Mouse (Mus musculus) heart, embryonic 11.5 days (tissue): ENCODE results near the gene Snd1. TPM values are rescaled to one million over a fixed set of nuclear protein-coding genes. Genes with fewer than 3 reads are reported as not detected.

Source experiments
- ATAC-seq: fragments of 200-750 bp; cut with Nextera tagmentation; replicated peaks from 2 replicates; pipeline ENCODE4 v1.8.0; 2017; ENCODE audit warnings: moderate library complexity; ENCODE audit not compliant: insufficient number of reproducible peaks, low FRiP score, low TSS enrichment
- H3K27ac ChIP-seq: fragments of 300-500 bp; sonication (generic); 2 replicates; pipeline ENCODE4 v1.5.1; 2014; ENCODE audit warnings: mild to moderate bottlenecking, low read depth, low read length
- H3K27me3 ChIP-seq: fragments of 300-500 bp; sonication (generic); 2 replicates; pipeline ENCODE4 v1.6.1; 2014; ENCODE audit warnings: mild to moderate bottlenecking, low read length, mixed read lengths; ENCODE audit not compliant: control insufficient read depth, insufficient read depth
- H3K36me3 ChIP-seq: fragments of 300-500 bp; sonication (generic); 2 replicates; pipeline ENCODE4 v1.6.1; 2014; ENCODE audit warnings: mild to moderate bottlenecking, low read length, moderate library complexity, mixed read lengths; ENCODE audit not compliant: control insufficient read depth, insufficient read depth
- H3K4me1 ChIP-seq: fragments of 300-500 bp; sonication (generic); 2 replicates; pipeline ENCODE4 v1.6.1; 2014; ENCODE audit warnings: low read length; ENCODE audit not compliant: control insufficient read depth, insufficient read depth
- H3K4me2 ChIP-seq: fragments of 300-500 bp; sonication (generic); 2 replicates; pipeline ENCODE4 v1.6.1; 2014; ENCODE audit warnings: mild to moderate bottlenecking, moderate library complexity
- H3K4me3 ChIP-seq: fragments of 300-500 bp; sonication (generic); 2 replicates; pipeline ENCODE4 v1.5.1; 2014; ENCODE audit warnings: low read depth, low read length
- H3K9ac ChIP-seq: fragments of 300-500 bp; sonication (generic); 2 replicates; pipeline ENCODE4 v1.6.1; 2014; ENCODE audit warnings: mild to moderate bottlenecking, low read depth, low read length, moderate library complexity
- H3K9me3 ChIP-seq: fragments of 300-500 bp; sonication (generic); replicated peaks from 2 replicates; pipeline ENCODE4 v1.6.1; 2016; ENCODE audit warnings: low read length; ENCODE audit not compliant: control insufficient read depth
- WGBS: fragments of 180-500 bp; shearing (Covaris S2); extraction: QIAGEN DNeasy Blood & Tissue Kit; methylation state at CpG from one replicate; pipeline ENCODE4 v1.1.7; 2014; ENCODE audit not compliant: insufficient replicate concordance; 5-methylcytosine and 5-hydroxymethylcytosine counted together
- polyA plus RNA-seq: library from polyadenylated mRNA; unstranded; fragments of >200 nt; fragmentation: Nextera tagmentation; extraction: Ambion mirVana; gene quantifications from 2 replicates; pipeline ENCODE4 v1.2.1, GENCODE M21; 2014

Snd1 gene
- polyA plus RNA-seq, 1 experiment from 2014 or later, result 87.9 TPM

- no peaks in the 10 kb centered on the region for H3K27me3 ChIP-seq
- H3K9ac ChIP-seq, result no peak overlapping the region
- H3K4me2 ChIP-seq, result no peak overlapping the region
- no peak overlapping the region for H3K27ac ChIP-seq
- no peak for ATAC-seq
- peaks cover 4% of the 10 kb centered on the region; the same call in 1 of the 2 replicates for H3K36me3 ChIP-seq
- peaks cover 4% of the 10 kb centered on the region for H3K4me1 ChIP-seq
- H3K4me3 ChIP-seq, result no peak overlapping the region
- no peaks in the 10 kb centered on the region for H3K9me3 ChIP-seq
Observed at GRCm38 (mm10) chr6:28491198-28491597, 16.3 kb downstream of the Snd1 start.

DNA sequence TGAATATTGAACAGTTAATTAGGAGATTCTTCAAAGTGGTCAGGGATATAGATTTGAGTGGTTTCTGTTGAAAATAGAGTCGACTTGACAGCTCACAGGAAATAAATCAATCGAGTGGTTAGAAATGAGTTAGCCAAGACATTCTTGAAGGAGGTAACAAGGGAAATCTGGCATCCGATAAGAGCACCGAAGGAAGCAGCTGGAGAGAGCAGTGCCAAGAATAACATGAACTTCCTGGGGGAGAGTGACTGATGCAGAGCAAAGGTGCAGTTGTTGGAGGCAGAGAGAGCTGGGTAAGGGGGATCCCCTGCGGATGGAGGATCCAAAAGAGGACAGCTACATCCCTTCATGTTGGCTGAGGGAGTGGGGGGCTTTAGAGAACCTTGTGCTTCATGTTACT lies 22.9 kb downstream of the Snd1 start:
- H3K27ac ChIP-seq, result no peak overlapping the region
- WGBS, result 52% methylated on average over 5 of the region's 5 CpGs

GRCm38 (mm10) chr6:28502576-28502975 lies 27.6 kb downstream of the Snd1 start:
- Histone ChIP-seq H3K4me3 (no peak overlapping the region), H3K4me2 (no peak overlapping the region), H3K9ac (no peak overlapping the region), H3K27me3 (no peaks in the 10 kb centered on the region), H3K27ac (no peak overlapping the region), H3K4me1 (no peaks in the 10 kb centered on the region), H3K9me3 (no peaks in the 10 kb centered on the region), H3K36me3 (no peaks in the 10 kb centered on the region)
- no peak for ATAC-seq
- 86% methylated on average over 7 of the region's 7 CpGs for WGBS

More for the DNA sequence above, 22.9 kb downstream of the Snd1 start:
- H3K27me3 ChIP-seq, result no peaks in the 10 kb centered on the region
- H3K9ac ChIP-seq, result no peak overlapping the region
- H3K4me3 ChIP-seq, result no peak overlapping the region
- no peaks in the 10 kb centered on the region for H3K9me3 ChIP-seq
- H3K4me2 ChIP-seq, result no peak overlapping the region
- no peaks in the 10 kb centered on the region for H3K4me1 ChIP-seq
- ATAC-seq, result no peak
- peaks cover 4% of the 10 kb centered on the region; the same call in 1 of the 2 replicates for H3K36me3 ChIP-seq

- no peaks in the 10 kb centered on the region for H3K9me3 ChIP-seq
- no peak overlapping the region for H3K27ac ChIP-seq
- no peaks in the 10 kb centered on the region for H3K36me3 ChIP-seq
- no peak for ATAC-seq
- H3K4me2 ChIP-seq, result no peak overlapping the region
- H3K27me3 ChIP-seq, result no peaks in the 10 kb centered on the region
- no peaks in the 10 kb centered on the region for H3K4me1 ChIP-seq
- 87% methylated on average over 4 of the region's 4 CpGs for WGBS
- no peak overlapping the region for H3K4me3 ChIP-seq
- no peak overlapping the region for H3K9ac ChIP-seq
Observed at GRCm38 (mm10) chr6:28503148-28503547, 28.2 kb downstream of the Snd1 start.

GRCm38 (mm10) chr6:28504611-28505010 lies 29.7 kb downstream of the Snd1 start:
- no peak for ATAC-seq
- no peak overlapping the region for H3K4me3 ChIP-seq
- H3K4me1 ChIP-seq, result no peaks in the 10 kb centered on the region
- 72% methylated on average over 7 of the region's 7 CpGs for WGBS
- no peaks in the 10 kb centered on the region for H3K36me3 ChIP-seq
- no peak overlapping the region for H3K27ac ChIP-seq
- H3K9me3 ChIP-seq, result no peaks in the 10 kb centered on the region
- H3K9ac ChIP-seq, result no peak overlapping the region
- no peaks in the 10 kb centered on the region for H3K27me3 ChIP-seq
- no peak overlapping the region for H3K4me2 ChIP-seq

DNA sequence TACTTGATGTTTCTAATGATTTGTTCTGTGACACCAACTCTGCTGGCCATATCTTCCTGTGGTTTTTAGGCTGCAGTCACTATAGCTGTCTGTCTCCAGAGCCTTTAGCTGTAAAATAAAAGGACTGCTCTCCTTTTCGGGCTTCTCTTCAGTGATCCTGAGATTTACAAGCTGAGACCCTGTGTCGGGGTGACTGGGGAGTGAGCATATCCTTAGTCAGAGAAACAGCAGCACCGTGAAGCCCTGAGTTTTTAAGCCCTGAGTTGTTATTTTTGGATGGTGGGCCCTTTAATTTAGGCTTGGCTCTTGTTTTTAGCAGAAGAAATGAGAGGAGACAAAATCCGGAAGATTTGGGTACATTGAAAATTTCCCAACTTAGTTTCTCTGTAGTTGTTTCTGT lies 32.8 kb downstream of the Snd1 start:
- no peak for ATAC-seq
- no peak overlapping the region for H3K4me2 ChIP-seq
- no peaks in the 10 kb centered on the region for H3K4me1 ChIP-seq

DNA sequence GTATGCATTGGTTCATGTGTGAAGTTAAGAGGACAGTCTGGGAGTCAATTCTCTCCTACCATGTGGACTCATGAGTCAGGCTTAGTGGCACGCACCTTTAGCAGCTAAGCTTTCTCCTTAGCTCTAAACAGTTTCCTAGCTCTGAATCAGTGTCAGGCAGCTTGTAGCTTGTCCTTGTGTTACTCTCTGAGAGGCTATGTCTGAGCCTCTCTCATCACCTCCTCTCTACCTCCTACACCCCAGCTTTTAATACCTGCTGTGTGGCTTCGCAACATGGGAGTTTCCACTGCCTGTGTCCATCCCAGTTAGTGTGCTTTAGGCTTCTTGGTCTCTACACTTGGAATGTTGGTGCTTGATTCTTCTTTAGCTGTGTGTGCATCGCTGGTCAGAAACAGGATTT lies 39.3 kb downstream of the Snd1 start:
- Histone ChIP-seq H3K4me2 (no peak overlapping the region), H3K9me3 (no peaks in the 10 kb centered on the region), H3K4me3 (no peak overlapping the region), H3K36me3 (peaks cover 4% of the 10 kb centered on the region), H3K27me3 (no peaks in the 10 kb centered on the region), H3K9ac (no peak overlapping the region), H3K4me1 (no peaks in the 10 kb centered on the region), H3K27ac (no peak overlapping the region)
- WGBS, result 93% methylated on average over 3 of the region's 3 CpGs
- no peak for ATAC-seq

More for the DNA sequence above, 32.8 kb downstream of the Snd1 start:
- 76% methylated on average over 4 of the region's 4 CpGs for WGBS
- H3K36me3 ChIP-seq, result no peaks in the 10 kb centered on the region
- H3K4me3 ChIP-seq, result no peak overlapping the region
- no peaks in the 10 kb centered on the region for H3K27me3 ChIP-seq
- H3K27ac ChIP-seq, result no peak overlapping the region
- no peak overlapping the region for H3K9ac ChIP-seq
- H3K9me3 ChIP-seq, result no peaks in the 10 kb centered on the region

DNA sequence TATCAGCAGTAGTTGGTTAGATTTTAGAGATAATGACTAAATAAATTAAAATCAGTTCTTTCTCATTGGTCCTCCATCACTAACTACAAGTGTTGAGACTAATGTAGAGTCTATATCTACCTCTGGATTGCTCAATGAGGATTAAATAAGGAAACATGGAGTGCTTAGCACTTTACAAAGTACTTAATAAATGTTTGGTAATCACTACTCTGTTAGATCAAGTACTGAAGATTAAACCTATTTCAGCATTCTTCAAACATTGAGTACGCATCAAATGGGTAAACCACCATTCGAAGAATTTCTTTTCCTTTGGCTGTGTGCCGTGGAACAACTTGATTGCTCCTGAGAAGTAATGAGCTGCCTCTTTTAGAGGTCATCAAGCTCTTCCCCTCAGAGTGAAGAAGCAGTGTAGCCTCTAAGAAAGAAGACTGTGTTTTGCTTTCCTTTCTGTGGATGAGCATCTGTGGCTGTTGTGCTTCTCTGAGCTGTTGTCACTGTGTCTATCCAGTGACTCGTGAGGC lies 40.0 kb downstream of the Snd1 start:
- Histone ChIP-seq H3K4me3 (no peak overlapping the region), H3K27me3 (no peaks in the 10 kb centered on the region), H3K4me2 (no peak overlapping the region), H3K9ac (no peak overlapping the region), H3K9me3 (no peaks in the 10 kb centered on the region), H3K27ac (no peak overlapping the region), H3K4me1 (no peaks in the 10 kb centered on the region), H3K36me3 (peaks cover 4% of the 10 kb centered on the region)
- no peak for ATAC-seq
- 92% methylated on average over 4 of the region's 4 CpGs for WGBS

GRCm38 (mm10) chr6:28516618-28517017 lies 41.7 kb downstream of the Snd1 start:
- peaks cover 4% of the 10 kb centered on the region for H3K36me3 ChIP-seq
- no peak overlapping the region for H3K27ac ChIP-seq
- H3K4me1 ChIP-seq, result no peaks in the 10 kb centered on the region
- WGBS, result 82% methylated on average over 2 of the region's 2 CpGs
- H3K4me3 ChIP-seq, result no peak overlapping the region
- H3K27me3 ChIP-seq, result no peaks in the 10 kb centered on the region
- no peaks in the 10 kb centered on the region for H3K9me3 ChIP-seq
- H3K4me2 ChIP-seq, result no peak overlapping the region
- ATAC-seq, result no peak
- H3K9ac ChIP-seq, result no peak overlapping the region
